In the genomic region with DNA sequence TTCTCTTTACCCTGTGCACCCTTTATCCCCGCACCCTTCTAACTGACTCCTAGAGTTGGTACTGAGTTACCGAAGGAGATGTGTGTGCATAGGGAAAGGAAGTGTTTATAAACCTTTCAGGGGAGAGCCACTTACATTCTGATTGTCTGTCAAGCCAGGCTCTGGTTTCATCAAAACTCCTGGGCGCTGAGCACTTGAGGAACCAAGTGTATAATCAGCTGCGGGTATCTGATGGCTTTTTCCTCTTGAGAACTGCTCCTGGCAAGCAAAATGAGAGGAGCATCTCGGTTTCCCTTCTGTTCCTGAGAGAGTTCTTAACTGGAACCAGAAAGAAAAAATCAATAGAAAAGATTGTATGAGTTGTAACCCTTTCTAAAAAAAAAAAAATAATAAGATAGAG, we compare ENCODE assay signal across 22 mouse cellular contexts. TPM values are rescaled to one million over a fixed set of nuclear protein-coding genes. Genes with fewer than 3 reads are reported as not detected.
DNase-seq lines count a peak whose midpoint lies in the region; ATAC-seq and TF ChIP-seq lines count a peak whose summit lies in the region.
"Had no signal": no experiment of that assay in that cellular context is flagged by ENCODE, and none has a peak within 500 bp of the region (broad histone marks: within the 10 kb centered on the region; RNA-seq: fewer than 3 reads in every experiment).

No protein-coding gene starts in this region.

- no peak for TF ChIP-seq CTCF in lung, embryonic 14.5 days (IDR thresholded peaks at IDR 0.05; ENCODE audit: low read depth)
- TF ChIP-seq CTCF in MEL (IDR thresholded peaks at IDR 0.05 in 2 of 3, conservative IDR thresholded peaks at IDR 0.05 in 1 of 3; ENCODE audit: control insufficient read depth in 1 of 3, insufficient read depth in 1 of 3, low read depth in 2 of 3, low read length in 3 of 3, poor library complexity in 1 of 3, severe bottlenecking in 1 of 3), result no peak

- TF ChIP-seq POLR2A in MEL (IDR thresholded peaks at IDR 0.05; ENCODE audit: control insufficient read depth in 1 of 2, insufficient read depth in 1 of 2, low read depth in 1 of 2, low read length in 2 of 2, poor library complexity in 1 of 2) (no peak), myocyte (IDR thresholded peaks at IDR 0.05; ENCODE audit: insufficient read length, low read depth) (no peak)

- no peaks in the 10 kb centered on the region for H3K9me3 ChIP-seq in hindbrain, embryonic 10.5 days
- no peaks in the 10 kb centered on the region for H3K9me3 ChIP-seq in hindbrain, embryonic 11.5 days (ENCODE audit: control insufficient read depth, low read length)
- no peaks in the 10 kb centered on the region for H3K9me3 ChIP-seq in lung, embryonic 14.5 days (ENCODE audit: low read depth, low read length)
- H3K9me3 ChIP-seq in MEL (replicated peaks; ENCODE audit: insufficient read depth, low read length), result no peaks in the 10 kb centered on the region
- H3K9me3 ChIP-seq: embryonic facial prominence, embryonic 15.5 days; forebrain, embryonic 10.5 days; heart, embryonic 10.5 days had no signal

- no peak for ATAC-seq in hindbrain, embryonic 11.5 days (ENCODE audit: low FRiP score)
- no peak for ATAC-seq in lung, embryonic 14.5 days (ENCODE audit: insufficient read depth)
- ATAC-seq: activated CD4-positive, CD25-positive, alpha-beta regulatory T cell, adult 4 months; forebrain, embryonic 14.5 days; Patski had no signal

- H3K27me3 ChIP-seq in hindbrain, embryonic 10.5 days (ENCODE audit: insufficient read depth, poor library complexity, severe bottlenecking), result no peaks in the 10 kb centered on the region
- H3K27me3 ChIP-seq in hindbrain, embryonic 11.5 days (ENCODE audit: control insufficient read depth, insufficient read depth, low read length), result no peaks in the 10 kb centered on the region
- no peaks in the 10 kb centered on the region for H3K27me3 ChIP-seq in lung, embryonic 14.5 days (ENCODE audit: insufficient read depth, low read length)
- H3K27me3 ChIP-seq in MEL (ENCODE audit: control insufficient read depth in 1 of 2, insufficient read depth in 2 of 2, low read length in 2 of 2), result no peaks in the 10 kb centered on the region
- no peaks in the 10 kb centered on the region for H3K27me3 ChIP-seq in myocyte (ENCODE audit: control insufficient read depth, insufficient read depth, insufficient read length)
- H3K27me3 ChIP-seq: embryonic facial prominence, embryonic 15.5 days; Patski had no signal

- no peak overlapping the region for H3K9ac ChIP-seq in hindbrain, embryonic 11.5 days (ENCODE audit: low read depth, low read length)
- H3K9ac ChIP-seq in lung, embryonic 14.5 days, result no peak overlapping the region
- H3K9ac ChIP-seq in MEL (ENCODE audit: control insufficient read depth, low read depth, low read length, poor library complexity, severe bottlenecking), result no peak overlapping the region
- H3K9ac ChIP-seq: embryonic facial prominence, embryonic 15.5 days; hindbrain, embryonic 14.5 days had no signal

- no peak overlapping the region for H3K4me3 ChIP-seq in hindbrain, embryonic 10.5 days
- H3K4me3 ChIP-seq in hindbrain, embryonic 11.5 days (ENCODE audit: low read depth, low read length), result no peak overlapping the region
- no peak overlapping the region for H3K4me3 ChIP-seq in lung, embryonic 14.5 days (ENCODE audit: low read depth, low read length)
- no peak overlapping the region for H3K4me3 ChIP-seq in MEL (ENCODE audit: control insufficient read depth in 1 of 2, insufficient read depth in 1 of 2, low read depth in 2 of 2, low read length in 2 of 2)
- no peak overlapping the region for H3K4me3 ChIP-seq in myocyte
- H3K4me3 ChIP-seq: embryonic facial prominence, embryonic 15.5 days; erythroblast, embryonic 14.5 days; forebrain, embryonic 10.5 days; heart, embryonic 10.5 days had no signal

- 0 out of 2 replicates have a peak overlapping the region, but pooled peaks have one; percentile 16 for H3K27ac ChIP-seq in hindbrain, embryonic 10.5 days
- H3K27ac ChIP-seq in hindbrain, embryonic 11.5 days (ENCODE audit: low read depth, low read length), result no peak overlapping the region
- H3K27ac ChIP-seq in lung, embryonic 14.5 days (ENCODE audit: low read depth), result no peak overlapping the region
- peak overlapping the region; percentile 10; the same call in 1 of the 2 replicates for H3K27ac ChIP-seq in MEL (ENCODE audit: control insufficient read depth, low read depth, low read length)
- H3K27ac ChIP-seq: embryonic facial prominence, embryonic 15.5 days; forebrain, embryonic 10.5 days; heart, embryonic 10.5 days; hindbrain, embryonic 14.5 days had no signal

- TF ChIP-seq EP300 in MEL (IDR thresholded peaks at IDR 0.05; ENCODE audit: low read depth in 1 of 2, low read length in 2 of 2), result no peak; a peak in 1 of 4 replicates

- H3ac ChIP-seq in myocyte (ENCODE audit: control insufficient read depth, insufficient read length), result no peak overlapping the region

- peaks cover 25% of the 10 kb centered on the region for H3K79me2 ChIP-seq in MEL (ENCODE audit: control insufficient read depth, insufficient read depth, low read length, poor library complexity)
- peaks cover 75% of the 10 kb centered on the region for H3K79me2 ChIP-seq in myocyte (ENCODE audit: control insufficient read depth, insufficient read depth)

- no peak for DNase-seq in hindbrain, embryonic 10.5 days (ENCODE audit: low spot score)
- DNase-seq in hindbrain, embryonic 11.5 days (ENCODE audit: low spot score), result no peak
- DNase-seq in lung, embryonic 14.5 days, result peak; percentile 32
- DNase-seq in lung, postnatal 4 days, result no peak
- peak; percentile 60 for DNase-seq in MEL (ENCODE audit: low read depth, low spot score)
- DNase-seq in adrenal gland, postnatal 10 days, result no peak
- DNase-seq: adrenal gland, postnatal 25 days; cerebellum, adult 8-10 months; cerebellum, postnatal 14 days; embryo, embryonic 11 days; heart, adult 18-20 months; heart, postnatal 10 days; heart, postnatal 4 days had no signal

- 83% methylated on average over 5 of the region's 5 CpGs for whole genome bisulfite sequencing in hindbrain, embryonic 10.5 days
- 86% methylated on average over 5 of the region's 5 CpGs for WGBS in hindbrain, embryonic 11.5 days
- WGBS in lung, embryonic 14.5 days, result 45% methylated on average over 5 of the region's 5 CpGs

- peaks cover 66% of the 10 kb centered on the region for H3K36me3 ChIP-seq in hindbrain, embryonic 10.5 days
- no peaks in the 10 kb centered on the region for H3K36me3 ChIP-seq in hindbrain, embryonic 11.5 days (ENCODE audit: control insufficient read depth, insufficient read depth, low read length)
- H3K36me3 ChIP-seq in lung, embryonic 14.5 days (ENCODE audit: insufficient read depth), result peaks cover 26% of the 10 kb centered on the region; the same call in 1 of the 2 replicates
- H3K36me3 ChIP-seq in MEL (ENCODE audit: control insufficient read depth in 1 of 2, insufficient read depth in 2 of 2, low read length in 2 of 2) (peaks cover 10 to 22% of the 10 kb centered on the region in 2 experiments), myocyte (ENCODE audit: control insufficient read depth, insufficient read depth) (peaks cover 25% of the 10 kb centered on the region)

- no peak overlapping the region for H3K4me2 ChIP-seq in hindbrain, embryonic 11.5 days (replicated peaks; ENCODE audit: low read depth, low read length)
- H3K4me2 ChIP-seq in lung, embryonic 14.5 days, result no peak overlapping the region
- peak overlapping the region; percentile 74 for H3K4me2 ChIP-seq in myocyte (ENCODE audit: low read depth)
- H3K4me2 ChIP-seq: embryonic facial prominence, embryonic 15.5 days; hindbrain, embryonic 14.5 days had no signal

- peaks cover 24% of the 10 kb centered on the region for H3K4me1 ChIP-seq in hindbrain, embryonic 10.5 days (replicated peaks)
- H3K4me1 ChIP-seq in hindbrain, embryonic 11.5 days (replicated peaks; ENCODE audit: control insufficient read depth, insufficient read depth, low read length), result no peaks in the 10 kb centered on the region
- H3K4me1 ChIP-seq in lung, embryonic 14.5 days (ENCODE audit: insufficient read depth), result peaks cover 6% of the 10 kb centered on the region; the same call in 1 of the 2 replicates
- H3K4me1 ChIP-seq in MEL (ENCODE audit: control insufficient read depth in 1 of 2, insufficient read depth in 2 of 2, low read length in 2 of 2), result peaks cover 3 to 24% of the 10 kb centered on the region in 2 experiments; a peak in 2 of 4 replicates

- TF ChIP-seq RAD21 in MEL (IDR thresholded peaks at IDR 0.05; ENCODE audit: low read depth, low read length), result no peak

TF ChIP-seq in MEL, 35 proteins besides CTCF, POLR2A, EP300 and RAD21 (continues in another document):
- TF ChIP-seq NRF1 (IDR thresholded peaks at IDR 0.05; ENCODE audit: insufficient read depth, low read depth, low read length, poor library complexity, severe bottlenecking), result no peak
- 0 out of 2 replicates have a peak, but pooled peaks have one; percentile 12 for TF ChIP-seq TCF12 (IDR thresholded peaks at IDR 0.05; ENCODE audit: low read depth, low read length)
- TF ChIP-seq USF2 (IDR thresholded peaks at IDR 0.05; ENCODE audit: borderline replicate concordance in 1 of 2, insufficient read depth in 1 of 2, low read depth in 1 of 2, low read length in 2 of 2), result no peak
- 0 out of 2 replicates have a peak, but pooled peaks have one; percentile 19 for TF ChIP-seq SIN3A (IDR thresholded peaks at IDR 0.05; ENCODE audit: low read length)
- 0 out of 2 replicates have a peak, but pooled peaks have one; percentile 28 for TF ChIP-seq RCOR1 (IDR thresholded peaks at IDR 0.05; ENCODE audit: low read depth, low read length)

TF ChIP-seq in myocyte, 11 proteins besides CTCF, POLR2A, EP300 and RAD21 (continues in another document):
- TF ChIP-seq CEBPB (IDR thresholded peaks at IDR 0.05; ENCODE audit: insufficient read depth, poor library complexity, severe bottlenecking), result no peak
- no peak for TF ChIP-seq MAX (IDR thresholded peaks at IDR 0.05; ENCODE audit: low read depth)
- TF ChIP-seq E2F4 (IDR thresholded peaks at IDR 0.05; ENCODE audit: insufficient read depth), result no peak
- no peak for TF ChIP-seq POLR2AphosphoS2 (IDR thresholded peaks at IDR 0.05; ENCODE audit: insufficient read length, low read depth)
- no peak for TF ChIP-seq MYOD1 (IDR thresholded peaks at IDR 0.05; ENCODE audit: control insufficient read depth in 1 of 3, insufficient read length in 2 of 3, low read depth in 2 of 3)
- TF ChIP-seq MYOG (IDR thresholded peaks at IDR 0.05; ENCODE audit: control insufficient read depth in 1 of 3, insufficient read depth in 1 of 3, insufficient read length in 2 of 3, low read depth in 2 of 3), result no peak
- TF ChIP-seq REST (IDR thresholded peaks at IDR 0.05; ENCODE audit: insufficient read depth, insufficient read length), result no peak
- no peak for TF ChIP-seq TCF3 (IDR thresholded peaks at IDR 0.05; ENCODE audit: insufficient read length, low read depth)

RNA-seq across cellular contexts. Expression of gene Prep, which starts 10.3 kb away (rescaled TPM):
- 34.0 and 38.3 TPM in 2 replicates for polyA plus RNA-seq in hindbrain, embryonic 10.5 days (2016; fragmentation: Nextera tagmentation; extraction: Ambion mirVana)
- polyA plus RNA-seq in hindbrain, embryonic 11.5 days (2014; fragmentation: Nextera tagmentation; extraction: Ambion mirVana), result 22.8 and 28.4 TPM in 2 replicates
- polyA plus RNA-seq in lung, embryonic 14.5 days (2014; fragmentation: Nextera tagmentation; extraction: Ambion mirVana), result 34.1 and 34.6 TPM in 2 replicates
- 12.0 and 12.3 TPM in 2 replicates for total RNA-seq in MEL (2012; rRNA removed)
- polyA plus RNA-seq in MEL (2012; ENCODE audit: insufficient read depth in 1 of 2, insufficient read length in 2 of 2, low read depth in 1 of 2, low replicate concordance in 2 of 2, missing spikeins in 1 of 2) (10 to 100 TPM in 1 of 2 experiments, not detected in 1; 24.4 TPM), myocyte (2012; fragmentation: generic; extraction: Trizol) (35.6 TPM)
- total RNA-seq in adrenal gland, postnatal 10 days (2021), result 10 to 100 TPM; 15.3 to 16.8 TPM

Comparison
In these comparisons a context has a peak if more than half of its experiments do, and no peak if none do; other contexts are left out.
1. DNase-seq: peak in lung, embryonic 14.5 days (single experiment) and MEL (single experiment); none in hindbrain, embryonic 10.5 days (single experiment), hindbrain, embryonic 11.5 days (single experiment), lung, postnatal 4 days (0 of 2) and adrenal gland, postnatal 10 days (single experiment).
2. H3K27ac ChIP-seq: peak in hindbrain, embryonic 10.5 days (single experiment) and MEL (single experiment); none in hindbrain, embryonic 11.5 days (single experiment) and lung, embryonic 14.5 days (single experiment).